Mouse (Mus musculus) liver, adult 2 months (tissue): ENCODE results near the gene Creb1. TPM values are rescaled to one million over a fixed set of nuclear protein-coding genes. Genes with fewer than 3 reads are reported as not detected.

Experiments
- DNase-seq: peaks from one replicate; pipeline ENCODE4 v3.0.0-alpha.2; 2011; ENCODE audit warnings: low read depth, low spot score; ENCODE audit errors: extremely low read depth
- H3K27ac ChIP-seq: fragments of 200-500 bp; replicated peaks from 2 replicates; pipeline ENCODE4 v1.5.1; 2012; ENCODE audit warnings: low read depth, mild to moderate bottlenecking, control low read depth, inconsistent platforms, low read length; ENCODE audit not compliant: insufficient read depth
- H3K27me3 ChIP-seq: fragments of 200-500 bp; 2 replicates; pipeline ENCODE4 v1.6.1; 2012; ENCODE audit warnings: mild to moderate bottlenecking, moderate library complexity, low read length, inconsistent platforms; ENCODE audit not compliant: control insufficient read depth, insufficient read depth
- H3K36me3 ChIP-seq: fragments of 200-500 bp; 2 replicates; pipeline ENCODE4 v1.6.1; 2012; ENCODE audit warnings: low read length, inconsistent platforms; ENCODE audit not compliant: control insufficient read depth, insufficient read depth
- H3K4me1 ChIP-seq: fragments of 200-500 bp; 2 replicates; pipeline ENCODE4 v1.6.1; 2011; ENCODE audit warnings: low read length; ENCODE audit not compliant: control insufficient read depth, insufficient read depth
- H3K4me3 ChIP-seq: fragments of 200-500 bp; 2 replicates; pipeline ENCODE4 v1.5.1; 2011; ENCODE audit warnings: low read depth, mild to moderate bottlenecking, control low read depth, low read length, moderate library complexity; ENCODE audit not compliant: insufficient read depth
- H3K79me2 ChIP-seq: fragments of 200-500 bp; 2 replicates; pipeline ENCODE4 v1.6.1; 2012; ENCODE audit warnings: inconsistent platforms, mild to moderate bottlenecking, low read length, moderate library complexity; ENCODE audit not compliant: control insufficient read depth, insufficient read depth
- H3K9ac ChIP-seq: fragments of 200-500 bp; 2 replicates; pipeline ENCODE4 v1.6.1; 2012; ENCODE audit warnings: low read depth, mild to moderate bottlenecking, control low read depth, inconsistent platforms, low read length
- CTCF ChIP-seq: fragments of 200-500 bp; IDR thresholded peaks from 2 replicates; pipeline ENCODE4 v1.5.1; 2011; ENCODE audit warnings: low read depth, low read length, control low read depth
- POLR2A ChIP-seq: fragments of 200-500 bp; IDR thresholded peaks from 2 replicates; pipeline ENCODE4 v1.6.1; 2011; ENCODE audit warnings: low read length, control low read depth; ENCODE audit not compliant: insufficient read depth; ENCODE audit errors: extremely low read depth
- WGBS: fragments of 180-500 bp; shearing (Covaris S2); methylation state at CpG from one replicate; pipeline ENCODE4 v1.1.7; 2018; 5-methylcytosine and 5-hydroxymethylcytosine counted together
- polyA plus RNA-seq: library from polyadenylated mRNA; depleted of rRNA; stranded (reverse); fragments of >200 nt; gene quantifications from 2 replicates; pipeline ENCODE4 v1.2.3, GENCODE M21; 2012
- total RNA-seq: library from RNA; depleted of rRNA; stranded (reverse); fragments of >200 nt; gene quantifications from 2 replicates; pipeline ENCODE4 v1.2.3, GENCODE M21; 2014

The Creb1 gene
- total and polyA plus RNA-seq, 2 experiments, result 4.8 to 14.3 TPM

- no peak for TF ChIP-seq POLR2A
- TF ChIP-seq CTCF, result no peak
- peak overlapping the region; percentile 72; the same call in 1 of the 2 replicates for H3K4me3 ChIP-seq
- DNase-seq, result peak; percentile 38
- H3K36me3 ChIP-seq, result no peaks in the 10 kb centered on the region
- no peaks in the 10 kb centered on the region for H3K27me3 ChIP-seq
- 9% methylated on average over 7 of the region's 7 CpGs for WGBS
- H3K9ac ChIP-seq, result peak overlapping the region; percentile 88
- no peaks in the 10 kb centered on the region; the same call in 1 of the 2 replicates for H3K79me2 ChIP-seq
- H3K27ac ChIP-seq, result no peak overlapping the region
- H3K4me1 ChIP-seq, result peaks cover 3% of the 10 kb centered on the region; the same call in 1 of the 2 replicates
These were observed 897 bp upstream of the Creb1 start for GRCm38 (mm10) chr1:64531548-64531947.

DNA sequence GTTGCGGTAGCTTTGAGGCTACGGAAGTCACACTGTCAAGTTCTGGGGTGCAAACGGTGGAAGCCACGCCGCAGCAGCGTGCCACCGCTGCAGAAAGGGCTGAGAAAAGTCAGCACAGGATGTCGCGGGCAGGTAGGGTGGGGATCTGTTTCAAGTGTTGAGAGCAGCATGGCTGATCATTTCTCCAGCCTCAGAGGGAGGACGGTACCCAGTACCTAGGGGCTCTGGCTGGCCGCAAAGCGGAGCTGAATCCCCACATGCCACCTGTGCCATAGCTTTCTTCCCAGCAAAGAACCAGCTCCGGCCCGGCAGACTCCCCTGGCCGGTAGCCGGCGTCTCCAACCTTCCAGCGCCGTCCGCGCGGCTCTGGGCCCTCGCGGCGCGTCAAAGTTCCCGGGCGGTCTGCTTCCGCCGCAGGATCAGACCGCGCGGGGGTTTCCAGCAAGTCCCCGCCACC, 350 bp upstream of the Creb1 start:
- Histone ChIP-seq H3K36me3 (no peaks in the 10 kb centered on the region), H3K4me3 (peak overlapping the region; percentile 72), H3K79me2 (no peaks in the 10 kb centered on the region; the same call in 1 of the 2 replicates), H3K9ac (peak overlapping the region; percentile 88), H3K4me1 (peaks cover 3% of the 10 kb centered on the region; the same call in 1 of the 2 replicates), H3K27me3 (no peaks in the 10 kb centered on the region), H3K27ac (peak overlapping the region; percentile 77)
- peak; percentile 54 for DNase-seq
- TF ChIP-seq POLR2A (no peak), CTCF (no peak)
- WGBS, result under 1% methylated on average over 34 of the region's 34 CpGs

GRCm38 (mm10) chr1:64533471-64534443, 1.3 kb downstream of the Creb1 start:
- Histone ChIP-seq H3K79me2 (no peaks in the 10 kb centered on the region; the same call in 1 of the 2 replicates), H3K27me3 (no peaks in the 10 kb centered on the region), H3K9ac (peak overlapping the region; percentile 68), H3K27ac (peak overlapping the region; percentile 51), H3K4me1 (peaks cover 3% of the 10 kb centered on the region; the same call in 1 of the 2 replicates), H3K4me3 (peak overlapping the region; percentile 72), H3K36me3 (no peaks in the 10 kb centered on the region)
- DNase-seq, result no peak
- WGBS, result 1% methylated on average over 29 of the region's 35 CpGs
- no peak for TF ChIP-seq CTCF
- TF ChIP-seq POLR2A, result no peak

DNA sequence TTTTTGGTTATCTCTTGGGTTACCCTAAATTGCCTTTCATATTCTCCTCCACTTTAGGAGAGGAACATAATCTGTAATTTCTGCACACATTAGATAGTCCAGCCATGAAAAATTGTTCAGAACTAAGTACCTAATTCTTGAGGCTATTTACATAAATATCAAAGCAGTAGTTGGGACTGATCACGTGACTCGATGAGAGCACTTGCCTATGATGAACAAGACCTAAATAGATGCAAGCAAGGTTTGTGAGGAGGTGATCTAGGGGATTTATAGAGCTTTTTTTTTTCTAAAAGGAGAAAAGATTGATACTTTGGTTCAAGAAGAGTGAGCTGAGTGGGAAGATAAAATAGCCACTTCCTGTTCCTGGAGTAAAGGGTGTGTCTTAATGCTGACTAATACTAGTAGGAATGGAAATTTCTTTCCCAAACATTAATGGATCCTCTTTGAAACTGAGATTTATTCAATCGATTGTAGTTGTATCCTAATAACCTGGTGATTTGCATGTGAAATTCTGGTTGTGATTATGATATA, 6.5 kb downstream of the Creb1 start:
- Histone ChIP-seq H3K4me3 (no peak overlapping the region), H3K79me2 (no peaks in the 10 kb centered on the region; the same call in 1 of the 2 replicates), H3K36me3 (0 out of 2 replicates have a peak, but pooled peaks cover under 1% of the 10 kb centered on the region), H3K27me3 (no peaks in the 10 kb centered on the region), H3K9ac (no peak overlapping the region), H3K27ac (no peak overlapping the region), H3K4me1 (no peaks in the 10 kb centered on the region; the same call in 1 of the 2 replicates)
- 89% methylated on average over 3 of the region's 3 CpGs for WGBS
- no peak for TF ChIP-seq POLR2A
- no peak for TF ChIP-seq CTCF
- DNase-seq, result no peak

GRCm38 (mm10) chr1:64543750-64544149, 11.3 kb downstream of the Creb1 start:
- Histone ChIP-seq H3K79me2 (no peaks in the 10 kb centered on the region; the same call in 1 of the 2 replicates), H3K27me3 (no peaks in the 10 kb centered on the region), H3K27ac (no peak overlapping the region), H3K4me3 (no peak overlapping the region), H3K36me3 (peaks cover 4% of the 10 kb centered on the region), H3K4me1 (no peaks in the 10 kb centered on the region; the same call in 1 of the 2 replicates), H3K9ac (no peak overlapping the region)
- TF ChIP-seq POLR2A (no peak), CTCF (no peak)
- no peak for DNase-seq
- 72% methylated on average over 5 of the region's 5 CpGs for WGBS
